Mouse (Mus musculus) midbrain, embryonic 11.5 days (tissue): ENCODE data around the gene Phf12. TPM values are rescaled to one million over a fixed set of nuclear protein-coding genes. Genes with fewer than 3 reads are reported as not detected.
A peak's percentile ranks its signal among the peaks of the same experiment; 100 is the strongest.

ENCODE experiments used
- ATAC-seq: fragments of 200-750 bp; cut with Nextera tagmentation; 2 replicates; pipeline ENCODE4 v1.8.0; 2017; ENCODE audit warnings: moderate TSS enrichment, moderate library complexity; ENCODE audit not compliant: low FRiP score
- DNase-seq: peaks from one replicate; pipeline ENCODE4 v3.0.0; 2015; ENCODE audit warnings: low spot score; ENCODE audit errors: missing footprints
- H3K27ac ChIP-seq: fragments of 300-500 bp; sonication (generic); 2 replicates; pipeline ENCODE4 v1.5.1; 2014; ENCODE audit warnings: low read depth, low read length
- H3K27me3 ChIP-seq: fragments of 300-500 bp; sonication (generic); 2 replicates; pipeline ENCODE4 v1.6.1; 2014; ENCODE audit warnings: mild to moderate bottlenecking, low read length, moderate library complexity, mixed read lengths; ENCODE audit not compliant: control insufficient read depth, insufficient read depth
- H3K36me3 ChIP-seq: fragments of 300-500 bp; sonication (generic); 2 replicates; pipeline ENCODE4 v1.6.1; 2014; ENCODE audit warnings: mild to moderate bottlenecking, low read length, moderate library complexity, mixed read lengths; ENCODE audit not compliant: control insufficient read depth, insufficient read depth
- H3K4me1 ChIP-seq: fragments of 300-500 bp; sonication (generic); 2 replicates; pipeline ENCODE4 v1.6.1; 2014; ENCODE audit warnings: low read length; ENCODE audit not compliant: control insufficient read depth, insufficient read depth
- H3K4me2 ChIP-seq: fragments of 300-500 bp; sonication (generic); 2 replicates; pipeline ENCODE4 v1.6.1; 2014; ENCODE audit warnings: mild to moderate bottlenecking, moderate library complexity
- H3K4me3 ChIP-seq: fragments of 300-500 bp; sonication (generic); 2 replicates; pipeline ENCODE4 v1.5.1; 2014; ENCODE audit warnings: low read depth, low read length
- H3K9ac ChIP-seq: fragments of 300-500 bp; sonication (generic); 2 replicates; pipeline ENCODE4 v1.6.1; 2014; ENCODE audit warnings: low read length
- H3K9me3 ChIP-seq: fragments of 300-500 bp; sonication (generic); 2 replicates; pipeline ENCODE4 v1.6.1; 2016; ENCODE audit warnings: low read length; ENCODE audit not compliant: control insufficient read depth
- WGBS: fragments of 180-500 bp; shearing (Covaris S2); extraction: QIAGEN DNeasy Blood & Tissue Kit; methylation state at CpG from one replicate; pipeline ENCODE4 v1.1.7; 2014; 5-methylcytosine and 5-hydroxymethylcytosine counted together
- polyA plus RNA-seq: library from polyadenylated mRNA; unstranded; fragments of >200 nt; fragmentation: Nextera tagmentation; extraction: Ambion mirVana; gene quantifications from 2 replicates; pipeline ENCODE4 v1.2.1, GENCODE M21; 2014

The Phf12 gene
- polyA plus RNA-seq, 1 experiment from 2014 or later = 18.0 TPM

- Histone ChIP-seq H3K9ac (no peak overlapping the region), H3K36me3 (peaks cover 3% of the 10 kb centered on the region; the same call in 1 of the 2 replicates), H3K4me2 (no peak overlapping the region), H3K4me1 (no peaks in the 10 kb centered on the region), H3K4me3 (no peak overlapping the region), H3K9me3 (no peaks in the 10 kb centered on the region), H3K27me3 (no peaks in the 10 kb centered on the region), H3K27ac (no peak overlapping the region)
- DNase-seq (no peak), ATAC-seq (no peak)
- WGBS = 97% methylated on average over 1 of the region's 1 CpGs
These were observed 13.0 kb downstream of the Phf12 start for GRCm38 (mm10) chr11:77995556-77995955.

GRCm38 (mm10) chr11:78006446-78006845 is 23.9 kb downstream of the Phf12 start:
- Histone ChIP-seq H3K36me3 (peaks cover 34% of the 10 kb centered on the region), H3K27me3 (no peaks in the 10 kb centered on the region), H3K9me3 (no peaks in the 10 kb centered on the region), H3K9ac (no peak overlapping the region), H3K27ac (no peak overlapping the region), H3K4me3 (no peak overlapping the region), H3K4me1 (no peaks in the 10 kb centered on the region), H3K4me2 (no peak overlapping the region)
- DNase-seq (no peak), ATAC-seq (no peak)
- WGBS = 94% methylated on average over 5 of the region's 5 CpGs

- Histone ChIP-seq H3K9ac (no peak overlapping the region), H3K4me1 (no peaks in the 10 kb centered on the region), H3K4me3 (no peak overlapping the region), H3K27me3 (no peaks in the 10 kb centered on the region), H3K9me3 (no peaks in the 10 kb centered on the region), H3K4me2 (no peak overlapping the region), H3K36me3 (peaks cover 52% of the 10 kb centered on the region), H3K27ac (no peak overlapping the region)
- DNase-seq (peak; percentile 99), ATAC-seq (no peak)
- 26% methylated on average over 4 of the region's 4 CpGs for WGBS
These were observed 37.1 kb downstream of the Phf12 start for GRCm38 (mm10) chr11:78019676-78020075.

GRCm38 (mm10) chr11:78023607-78024006 is 41.1 kb downstream of the Phf12 start:
- Histone ChIP-seq H3K36me3 (peaks cover 50% of the 10 kb centered on the region), H3K4me1 (no peaks in the 10 kb centered on the region), H3K9me3 (no peaks in the 10 kb centered on the region), H3K4me3 (no peak overlapping the region), H3K4me2 (no peak overlapping the region), H3K9ac (no peak overlapping the region), H3K27me3 (no peaks in the 10 kb centered on the region), H3K27ac (no peak overlapping the region)
- peak; percentile 95 for DNase-seq
- WGBS = 84% methylated on average over 8 of the region's 8 CpGs
- ATAC-seq = no peak

- Histone ChIP-seq H3K36me3 (peaks cover 28% of the 10 kb centered on the region), H3K9me3 (no peaks in the 10 kb centered on the region), H3K9ac (no peak overlapping the region), H3K27ac (no peak overlapping the region), H3K4me1 (peaks cover 9% of the 10 kb centered on the region; the same call in 1 of the 2 replicates), H3K27me3 (no peaks in the 10 kb centered on the region), H3K4me2 (no peak overlapping the region), H3K4me3 (no peak overlapping the region)
- DNase-seq = no peak
- WGBS = 90% methylated on average over 8 of the region's 8 CpGs
- no peak for ATAC-seq
These were observed 46.7 kb downstream of the Phf12 start for GRCm38 (mm10) chr11:78029240-78029639.

GRCm38 (mm10) chr11:78030600-78030999 is 48.0 kb downstream of the Phf12 start:
- peaks cover 23% of the 10 kb centered on the region for H3K36me3 ChIP-seq
- H3K27ac ChIP-seq = no peak overlapping the region
- no peaks in the 10 kb centered on the region for H3K27me3 ChIP-seq
- no peaks in the 10 kb centered on the region for H3K9me3 ChIP-seq
- H3K4me2 ChIP-seq = no peak overlapping the region
- 80% methylated on average over 2 of the region's 2 CpGs for WGBS
- no peak for ATAC-seq
- peaks cover 9% of the 10 kb centered on the region; the same call in 1 of the 2 replicates for H3K4me1 ChIP-seq
- no peak overlapping the region for H3K9ac ChIP-seq
- DNase-seq = no peak
- no peak overlapping the region for H3K4me3 ChIP-seq

GRCm38 (mm10) chr11:78031389-78031788 is 48.8 kb downstream of the Phf12 start:
- ATAC-seq = no peak
- no peak overlapping the region for H3K27ac ChIP-seq
- peaks cover 20% of the 10 kb centered on the region; the same call in 1 of the 2 replicates for H3K36me3 ChIP-seq
- no peaks in the 10 kb centered on the region for H3K27me3 ChIP-seq
- no peak for DNase-seq
- H3K9me3 ChIP-seq = no peaks in the 10 kb centered on the region
- H3K4me1 ChIP-seq = peaks cover 9% of the 10 kb centered on the region; the same call in 1 of the 2 replicates
- WGBS = 44% methylated on average over 6 of the region's 6 CpGs
- H3K9ac ChIP-seq = 0 out of 2 replicates have a peak overlapping the region, but pooled peaks have one; percentile 7
- peak overlapping the region; percentile 91; the same call in 1 of the 2 replicates for H3K4me2 ChIP-seq
- peak overlapping the region; percentile 68; the same call in 1 of the 2 replicates for H3K4me3 ChIP-seq

GRCm38 (mm10) chr11:78031947-78032808 is 49.6 kb downstream of the Phf12 start, which contains the start of gene Dhrs13:
Dhrs13 (plus strand) TSS chr11:78032280.
- H3K36me3 ChIP-seq = peaks cover 16% of the 10 kb centered on the region; the same call in 1 of the 2 replicates
- ATAC-seq = peak; percentile 94
- WGBS = under 1% methylated on average over 96 of the region's 96 CpGs

GRCm38 (mm10) chr11:78032809-78033195 is 50.2 kb downstream of the Phf12 start:
- Histone ChIP-seq H3K36me3 (peaks cover 12% of the 10 kb centered on the region; the same call in 1 of the 2 replicates), H3K4me2 (peak overlapping the region; percentile 91), H3K9me3 (no peaks in the 10 kb centered on the region), H3K4me3 (peak overlapping the region; percentile 68), H3K4me1 (peaks cover 12% of the 10 kb centered on the region), H3K9ac (peak overlapping the region; percentile 82), H3K27me3 (no peaks in the 10 kb centered on the region), H3K27ac (peak overlapping the region; percentile 79; the same call in 1 of the 2 replicates)
- WGBS = 9% methylated on average over 5 of the region's 5 CpGs
- DNase-seq (peak; percentile 85), ATAC-seq (no peak)

More at GRCm38 (mm10) chr11:78031947-78032808, 49.6 kb downstream of the Phf12 start, which contains the start of gene Dhrs13:
- peak; percentile 99 for DNase-seq
- Histone ChIP-seq H3K27me3 (no peaks in the 10 kb centered on the region), H3K27ac (peak within 1 kb of the TSS; percentile 79), H3K9ac (peak within 1 kb of the TSS; percentile 82), H3K4me3 (peak within 1 kb of the TSS; percentile 68), H3K4me1 (peaks cover 9% of the 10 kb centered on the region; the same call in 1 of the 2 replicates), H3K9me3 (no peaks in the 10 kb centered on the region), H3K4me2 (peak within 1 kb of the TSS; percentile 91)
